Mouse (Mus musculus) retina, embryonic 14.5 days (tissue): ENCODE measurements at regions not wholly inside any gene's neighbourhood (a gene's known extent, or its start where the extent isn't known, plus 50 kb on each side); places are given as distances from the start of the nearest gene placed in this dataset.

Source experiments
- DNase-seq: peaks from one replicate; pipeline ENCODE4 v3.0.0-alpha.2; 2015; ENCODE audit warnings: low spot score

- no peak for DNase-seq
These were observed 277.4 kb downstream of the Gpat3 start for GRCm38 (mm10) chr5:101122914-101123313.

DNA sequence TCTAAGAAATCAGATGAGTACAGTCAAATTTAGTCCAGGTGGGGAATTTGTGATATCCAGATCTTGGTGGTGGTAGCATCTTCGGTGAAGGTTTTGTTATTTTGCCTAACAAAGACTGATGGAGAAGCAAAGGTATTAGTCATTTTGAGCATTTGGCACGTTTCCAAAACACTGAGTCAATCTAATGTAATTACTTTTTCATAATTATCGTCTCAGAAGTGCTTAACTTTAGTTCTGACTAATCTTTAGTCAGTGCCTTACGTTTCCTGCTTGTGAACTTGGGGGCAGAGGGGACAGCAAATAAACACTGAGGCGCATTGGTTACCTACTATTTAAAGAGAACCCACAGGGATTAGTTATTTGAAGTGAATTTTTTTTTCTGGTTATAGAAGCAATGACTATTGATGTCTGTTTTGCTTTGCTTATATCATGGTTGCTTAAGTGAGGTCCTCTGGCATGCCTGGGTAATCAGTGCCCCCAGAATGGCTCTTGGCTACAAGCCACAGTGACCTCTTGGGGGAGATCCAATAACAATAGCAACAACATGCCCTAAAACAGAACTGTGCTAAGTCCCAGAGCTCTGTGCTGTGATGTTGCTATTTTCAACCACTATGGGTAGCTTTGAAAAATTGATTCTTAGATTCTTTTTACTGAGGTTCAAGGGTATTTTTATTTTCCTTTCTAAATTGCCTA, 275.1 kb downstream of the Gpat3 start:
- no peak for DNase-seq

- DNase-seq, result no peak
These were observed 266.7 kb downstream of the Gpat3 start for GRCm38 (mm10) chr5:101112151-101112769.

DNA sequence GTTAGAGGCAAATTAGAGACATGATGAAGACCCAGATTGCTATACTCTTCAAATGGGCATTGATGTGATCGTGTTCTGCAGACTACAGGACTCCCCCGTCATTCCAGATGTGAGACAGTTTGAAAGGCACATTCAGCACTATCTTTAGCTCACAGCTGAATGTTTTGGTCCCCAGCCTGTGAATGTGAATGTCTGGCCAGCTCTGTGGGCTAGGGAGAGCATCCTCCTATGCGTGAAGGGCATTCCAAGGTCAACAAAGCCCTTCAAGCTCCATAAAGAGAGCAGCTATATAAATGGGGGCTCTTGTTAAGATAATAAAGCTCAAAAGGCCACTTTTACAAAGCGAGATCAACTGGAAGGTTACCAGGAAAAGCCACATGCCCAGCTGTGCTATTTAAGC, 266.1 kb downstream of the Gpat3 start:
- no peak for DNase-seq

DNA sequence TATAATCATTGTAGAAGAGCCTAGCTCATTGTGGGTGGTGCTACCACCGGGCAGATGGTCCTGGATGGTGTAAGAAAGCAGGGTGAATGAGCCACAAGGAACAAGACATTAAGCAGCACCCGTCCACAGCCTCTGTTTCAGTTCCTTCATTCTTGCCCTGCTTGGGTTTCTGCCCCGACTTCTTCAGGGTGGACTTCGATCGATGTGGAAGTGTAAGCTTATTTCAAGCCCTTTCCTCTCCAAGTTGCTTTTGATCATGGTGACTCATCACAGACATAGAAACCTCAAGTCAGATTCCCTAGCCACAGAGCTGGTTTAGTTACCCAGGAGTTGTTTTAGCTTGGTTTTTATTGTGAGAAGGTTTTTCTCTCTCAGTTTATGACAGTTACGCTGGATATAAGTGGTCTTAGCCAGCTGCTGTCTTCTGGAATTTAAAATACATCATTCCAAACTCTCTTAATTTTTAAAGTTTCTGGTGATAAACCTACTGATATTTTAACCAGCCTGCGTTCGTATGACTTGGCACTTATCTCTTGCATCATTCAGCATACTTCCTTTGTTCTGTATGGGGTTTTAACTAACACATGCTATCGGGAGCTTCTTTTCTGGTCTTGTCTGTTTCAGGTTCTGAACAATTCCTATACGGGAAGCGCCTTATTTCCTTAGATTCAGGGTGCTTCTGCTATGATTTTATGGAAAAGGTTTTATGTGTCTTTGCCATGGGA, 255.6 kb downstream of the Gpat3 start:
- DNase-seq, result no peak

DNA sequence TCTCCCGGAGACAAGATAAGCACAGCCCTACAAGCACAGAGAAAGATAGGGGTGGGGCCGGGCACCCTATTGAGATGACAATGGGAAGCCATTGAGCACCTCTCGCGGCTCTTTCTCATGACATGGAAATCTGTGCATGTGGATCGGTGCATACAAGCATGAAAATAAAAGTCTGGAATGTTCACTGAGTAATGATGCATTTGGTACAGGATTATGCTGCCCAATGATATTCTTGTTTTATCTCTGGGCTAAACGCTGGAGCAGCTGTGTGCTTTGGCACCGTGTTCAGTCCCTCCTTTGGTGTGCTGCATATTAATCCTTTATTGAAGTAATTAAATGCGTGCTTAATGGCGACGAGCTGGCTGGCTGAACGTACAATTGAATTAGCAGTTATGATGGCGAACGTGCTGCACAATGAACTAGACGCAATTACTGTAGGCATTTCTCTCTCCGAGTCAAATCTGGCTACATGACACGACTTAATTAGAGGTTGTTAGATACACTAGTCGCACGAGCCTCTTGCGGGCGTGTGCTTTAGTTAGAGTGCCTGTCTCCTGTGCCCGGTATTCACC, 245.6 kb downstream of the Gpat3 start:
- DNase-seq, result peak; percentile 42

DNA sequence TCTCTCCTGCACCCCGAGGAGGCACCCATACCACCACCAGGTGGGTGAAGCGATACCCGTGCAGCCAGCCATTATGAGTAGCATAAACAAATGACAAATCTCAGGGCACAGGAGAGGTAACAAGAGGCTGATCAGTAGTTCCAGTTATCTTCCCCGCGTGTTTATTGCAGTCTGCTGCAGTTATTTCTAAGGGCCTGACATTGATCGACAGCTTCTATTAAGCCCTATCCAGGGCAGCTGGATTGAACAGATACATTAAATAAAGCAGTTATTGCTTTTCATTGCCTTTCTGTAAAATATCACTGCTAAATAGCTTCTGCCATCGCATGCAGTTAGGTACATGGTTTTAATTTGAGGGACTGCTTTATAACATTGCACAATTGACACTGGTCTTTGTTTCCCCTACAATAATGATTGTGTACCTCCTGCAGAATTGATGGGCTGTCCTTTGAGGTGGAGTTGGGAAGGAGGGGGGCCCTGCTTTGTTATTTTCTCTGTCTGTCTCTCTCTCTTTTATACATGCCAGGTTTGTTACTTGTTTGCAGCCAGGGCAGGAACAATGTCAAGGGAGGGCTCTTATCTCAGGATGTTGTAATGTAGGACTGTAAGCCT, 245.0 kb downstream of the Gpat3 start:
- DNase-seq, result no peak

- DNase-seq, result no peak
These were observed 239.7 kb downstream of the Gpat3 start for GRCm38 (mm10) chr5:101085199-101085598.

- DNase-seq, result no peak
These were observed 237.1 kb downstream of the Gpat3 start for GRCm38 (mm10) chr5:101082611-101083010.

DNA sequence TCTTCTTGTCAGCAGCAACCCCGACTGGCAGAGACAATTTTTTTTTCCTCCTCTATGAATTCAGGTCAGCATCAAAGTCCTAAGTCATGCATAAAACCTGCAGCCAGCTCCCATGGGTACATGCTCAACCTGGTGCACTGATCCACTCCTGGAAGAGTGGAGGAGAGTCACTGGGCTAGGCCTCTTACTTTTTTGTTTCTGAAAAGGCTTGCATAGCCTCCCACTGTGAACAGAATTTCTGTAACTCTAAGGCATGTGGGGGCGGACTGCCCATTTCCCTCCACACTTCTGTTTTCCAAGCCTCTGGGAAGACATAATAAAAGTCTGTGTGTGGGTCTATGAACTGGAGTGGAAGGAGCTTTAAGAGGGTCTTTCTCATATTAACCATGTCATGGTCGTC, 218.8 kb downstream of the Gpat3 start:
- DNase-seq, result peak; percentile 3

DNA sequence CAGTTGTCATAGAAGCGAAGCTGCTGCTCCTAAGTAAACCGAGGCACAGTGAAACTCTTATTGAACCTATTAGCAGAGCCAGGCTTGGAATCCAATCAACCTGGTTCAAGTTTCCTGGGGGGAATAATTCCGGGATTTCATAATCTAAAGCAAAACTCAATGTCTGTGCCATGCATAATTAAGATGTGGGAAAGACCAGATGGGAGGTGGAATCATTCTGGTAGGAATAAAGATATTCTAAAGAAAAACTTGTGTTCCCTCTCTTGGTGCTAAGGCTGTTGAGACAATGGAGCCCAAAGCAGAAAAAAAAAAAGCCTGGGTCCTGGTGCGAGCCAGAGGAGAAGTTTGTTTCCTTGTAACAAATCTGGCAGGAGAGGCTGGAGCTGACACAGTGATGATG, 217.7 kb downstream of the Gpat3 start:
- no peak for DNase-seq

- no peak for DNase-seq
These were observed 206.1 kb downstream of the Gpat3 start for GRCm38 (mm10) chr5:101051591-101051990.

- no peak for DNase-seq
These were observed 195.0 kb downstream of the Gpat3 start for GRCm38 (mm10) chr5:101040488-101040887.

GRCm38 (mm10) chr5:101032968-101033367, 187.5 kb downstream of the Gpat3 start:
- no peak for DNase-seq

GRCm38 (mm10) chr5:101032147-101032900, 186.8 kb downstream of the Gpat3 start:
- no peak for DNase-seq

DNA sequence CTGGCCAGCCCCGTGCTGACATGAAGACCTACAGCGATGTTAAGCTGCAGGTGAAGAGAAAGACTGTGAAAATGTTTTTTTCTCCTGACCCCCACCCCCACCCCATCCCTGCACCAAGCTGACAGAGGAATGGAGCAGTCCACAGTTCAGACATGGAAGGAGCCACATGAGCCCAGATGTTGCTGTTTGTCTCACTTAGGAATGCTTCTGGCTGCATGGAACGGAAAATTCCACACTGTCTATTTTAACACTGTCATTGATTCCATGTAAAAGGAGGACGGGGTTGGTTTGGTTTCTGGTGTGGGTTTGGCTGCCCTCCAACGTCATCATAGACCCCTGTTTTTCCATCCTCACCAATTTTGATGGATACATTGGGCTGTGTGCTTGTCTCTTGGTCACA, 179.3 kb downstream of the Gpat3 start:
- DNase-seq, result no peak

DNA sequence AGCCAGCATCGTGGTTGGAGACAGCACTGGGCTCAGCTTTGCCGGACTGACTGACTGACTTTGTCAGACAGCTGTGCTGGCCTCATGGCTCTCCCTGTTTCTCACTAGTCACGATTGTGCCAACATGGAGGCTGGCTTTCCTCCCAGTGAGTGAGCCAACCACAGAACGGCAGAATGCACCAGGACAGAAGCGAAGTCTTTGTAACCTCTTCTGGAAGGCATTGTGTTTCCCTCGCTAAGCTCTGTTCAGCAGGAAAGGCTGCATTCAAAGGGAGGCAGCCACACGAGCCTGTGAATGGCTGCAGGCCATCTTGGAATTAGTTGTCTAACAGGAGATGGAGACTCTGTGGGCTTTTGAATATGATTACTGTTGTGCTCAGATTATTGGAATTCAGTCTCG, 178.3 kb downstream of the Gpat3 start:
- DNase-seq, result peak; percentile 1

- DNase-seq, result peak; percentile 91
These were observed 175.3 kb downstream of the Gpat3 start for GRCm38 (mm10) chr5:101020784-101021183.

DNA sequence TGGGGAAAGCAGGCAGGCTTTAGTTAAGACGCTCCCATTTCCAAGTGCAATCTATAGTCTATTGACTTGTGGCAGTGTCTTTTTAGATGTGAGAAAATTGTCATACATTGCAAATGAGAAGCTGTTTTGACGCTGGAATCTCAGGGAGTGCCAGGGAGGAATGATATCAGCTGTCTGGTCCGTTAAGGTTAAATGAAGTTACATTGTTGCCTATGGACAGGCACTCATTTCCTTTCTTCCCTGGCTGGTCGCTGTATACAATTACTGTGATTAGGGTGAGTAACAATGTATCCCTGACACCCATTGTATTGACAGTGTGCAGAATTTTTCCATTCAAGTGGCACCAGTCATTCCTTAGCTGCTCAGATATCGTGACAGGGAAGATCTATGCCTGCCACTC, 168.3 kb downstream of the Gpat3 start:
- no peak for DNase-seq

GRCm38 (mm10) chr5:101005216-101005615, 159.7 kb downstream of the Gpat3 start:
- DNase-seq, result no peak

- DNase-seq, result no peak
These were observed 154.9 kb downstream of the Gpat3 start for GRCm38 (mm10) chr5:101000436-101000835.

DNA sequence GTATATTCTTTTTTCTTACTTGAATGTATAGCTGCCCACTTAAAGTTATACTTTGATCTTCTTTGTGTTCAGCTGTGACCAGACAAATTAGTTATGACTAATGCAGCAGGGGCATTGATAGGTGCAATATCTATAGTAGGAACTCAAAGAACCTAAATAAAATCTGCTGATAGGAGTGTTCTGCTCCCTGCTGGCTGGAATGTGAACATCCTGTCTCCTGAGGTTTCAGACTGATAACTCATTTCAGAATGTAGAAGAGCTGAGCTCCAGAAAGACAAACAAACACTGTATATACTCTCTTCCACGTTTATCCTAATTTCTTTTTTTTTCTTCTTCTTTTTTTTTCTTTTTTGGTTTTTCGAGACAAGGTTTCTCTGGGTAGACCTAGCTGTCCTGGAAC, 146.9 kb downstream of the Gpat3 start:
- DNase-seq, result peak; percentile 16
